Mouse (Mus musculus) heart, embryonic 16.5 days (tissue): Measurements from ENCODE around the gene Slc22a14. TPM values are rescaled to one million over a fixed set of nuclear protein-coding genes. Genes with fewer than 3 reads are reported as not detected.
"Not testable (repeated sequence)": the region's sequence is repeated elsewhere in the genome, so short reads cannot be mapped to it uniquely, and the experiment has no call there.

Experiments
- ATAC-seq: fragments of 200-750 bp; cut with Nextera tagmentation; replicated peaks from 2 replicates; pipeline ENCODE4 v1.8.0; 2017; ENCODE audit warnings: moderate number of reproducible peaks; ENCODE audit not compliant: insufficient read depth, low FRiP score; ENCODE audit errors: extremely low read depth
- H3K27ac ChIP-seq: fragments of 300-500 bp; sonication (generic); 2 replicates; pipeline ENCODE4 v1.5.1; 2014; ENCODE audit warnings: mild to moderate bottlenecking, low read length, control low read depth, moderate library complexity
- H3K27me3 ChIP-seq: fragments of 300-500 bp; sonication (generic); 2 replicates; pipeline ENCODE4 v1.6.1; 2014; ENCODE audit warnings: low read length, mixed read lengths; ENCODE audit not compliant: control insufficient read depth, insufficient read depth
- H3K36me3 ChIP-seq: fragments of 300-500 bp; sonication (generic); 2 replicates; pipeline ENCODE4 v1.6.1; 2014; ENCODE audit not compliant: control insufficient read depth, insufficient read depth
- H3K4me1 ChIP-seq: fragments of 300-500 bp; sonication (generic); 2 replicates; pipeline ENCODE4 v1.6.1; 2014; ENCODE audit warnings: low read length, mixed read lengths; ENCODE audit not compliant: control insufficient read depth, insufficient read depth
- H3K4me2 ChIP-seq: fragments of 300-500 bp; sonication (generic); 2 replicates; pipeline ENCODE4 v1.6.1; 2014; ENCODE audit warnings: low read depth, mild to moderate bottlenecking, control low read depth, low read length
- H3K4me3 ChIP-seq: fragments of 300-500 bp; sonication (generic); 2 replicates; pipeline ENCODE4 v1.5.1; 2014; ENCODE audit warnings: mild to moderate bottlenecking, control low read depth, low read length
- H3K9ac ChIP-seq: fragments of 300-500 bp; sonication (generic); 2 replicates; pipeline ENCODE4 v1.6.1; 2014; ENCODE audit warnings: low read length, control low read depth
- H3K9me3 ChIP-seq: fragments of 300-500 bp; sonication (generic); replicated peaks from 2 replicates; pipeline ENCODE4 v1.6.1; 2016; ENCODE audit warnings: low read length; ENCODE audit not compliant: control insufficient read depth
- WGBS: fragments of 180-500 bp; shearing (Covaris S2); extraction: QIAGEN DNeasy Blood & Tissue Kit; methylation state at CpG from one replicate; pipeline ENCODE4 v1.1.7; 2014; 5-methylcytosine and 5-hydroxymethylcytosine counted together
- polyA plus RNA-seq: library from polyadenylated mRNA; unstranded; fragments of >200 nt; fragmentation: Nextera tagmentation; extraction: Ambion mirVana; gene quantifications from 2 replicates; pipeline ENCODE4 v1.2.1, GENCODE M21; 2015

Gene Slc22a14
- polyA plus RNA-seq, 1 experiment from 2014 or later = 0.20 TPM

- H3K4me1 ChIP-seq, ATAC-seq, H3K36me3 ChIP-seq, H3K4me2 ChIP-seq, H3K27me3 ChIP-seq, H3K9ac ChIP-seq, H3K27ac ChIP-seq, H3K4me3 ChIP-seq, H3K9me3 ChIP-seq: not testable (repeated sequence)
- 81% methylated on average over 4 of the region's 4 CpGs for WGBS
Observed at GRCm38 (mm10) chr9:119370770-119371169, 5.4 kb upstream of the Slc22a14 start.

DNA sequence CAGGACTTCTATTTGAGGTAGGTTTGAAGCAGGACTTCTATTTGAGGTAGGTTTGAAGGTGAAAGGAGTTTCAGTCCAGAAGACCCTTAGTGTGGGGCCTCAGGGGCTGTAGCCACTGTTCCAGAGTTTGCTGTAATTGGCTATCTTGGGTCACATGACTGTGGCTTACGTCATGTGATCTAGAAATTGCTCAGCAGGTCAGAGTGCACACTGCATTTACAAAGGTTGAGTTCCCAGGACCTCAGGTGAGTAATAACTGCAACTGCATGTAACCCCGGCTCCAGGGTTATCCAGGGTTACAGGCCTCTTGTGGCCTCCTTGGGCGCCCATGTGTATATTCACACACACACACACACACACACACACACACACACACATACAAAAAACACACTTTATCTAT lies 3.0 kb upstream of the Slc22a14 start:
- Histone ChIP-seq H3K27ac (no peak overlapping the region), H3K4me2 (no peak overlapping the region), H3K9me3 (no peaks in the 10 kb centered on the region), H3K36me3 (no peaks in the 10 kb centered on the region), H3K9ac (no peak overlapping the region), H3K27me3 (no peaks in the 10 kb centered on the region), H3K4me1 (peaks cover 3% of the 10 kb centered on the region), H3K4me3 (no peak overlapping the region)
- no peak for ATAC-seq
- 87% methylated on average over 3 of the region's 3 CpGs for WGBS

GRCm38 (mm10) chr9:119363229-119363628 lies 2.1 kb downstream of the Slc22a14 start:
- no peaks in the 10 kb centered on the region for H3K27me3 ChIP-seq
- H3K9me3 ChIP-seq = no peaks in the 10 kb centered on the region
- no peaks in the 10 kb centered on the region for H3K36me3 ChIP-seq
- H3K27ac ChIP-seq = no peak overlapping the region
- ATAC-seq = no peak
- peaks cover 10% of the 10 kb centered on the region for H3K4me1 ChIP-seq
- no peak overlapping the region for H3K4me3 ChIP-seq
- no peak overlapping the region for H3K9ac ChIP-seq
- WGBS = 50% methylated on average over 12 of the region's 12 CpGs
- no peak overlapping the region for H3K4me2 ChIP-seq

DNA sequence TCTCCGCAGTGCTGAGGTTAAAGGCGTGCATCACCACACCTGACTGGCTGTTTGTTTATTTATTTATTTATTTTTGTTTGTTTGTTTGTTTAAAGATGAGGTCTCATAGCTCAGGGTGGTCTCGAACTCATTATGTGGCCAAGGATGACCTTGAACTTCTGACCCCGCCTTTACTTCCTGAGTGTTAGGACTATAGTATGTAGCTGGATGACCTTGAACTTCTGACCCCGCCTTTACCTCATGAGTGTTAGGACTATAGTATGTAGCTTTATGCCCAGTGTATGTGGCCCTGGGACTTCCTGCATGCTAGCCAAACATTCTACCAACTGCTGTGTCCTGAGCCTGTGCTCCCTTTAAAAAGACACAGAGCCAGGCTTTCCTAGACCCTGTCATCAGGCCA lies 3.9 kb downstream of the Slc22a14 start:
- no peak for ATAC-seq
- Histone ChIP-seq H3K4me3 (no peak overlapping the region), H3K4me1 (peaks cover 12% of the 10 kb centered on the region), H3K36me3 (no peaks in the 10 kb centered on the region), H3K9ac (no peak overlapping the region), H3K9me3 (no peaks in the 10 kb centered on the region), H3K27ac (no peak overlapping the region), H3K4me2 (no peak overlapping the region), H3K27me3 (no peaks in the 10 kb centered on the region)
- WGBS = 88% methylated on average over 5 of the region's 5 CpGs

DNA sequence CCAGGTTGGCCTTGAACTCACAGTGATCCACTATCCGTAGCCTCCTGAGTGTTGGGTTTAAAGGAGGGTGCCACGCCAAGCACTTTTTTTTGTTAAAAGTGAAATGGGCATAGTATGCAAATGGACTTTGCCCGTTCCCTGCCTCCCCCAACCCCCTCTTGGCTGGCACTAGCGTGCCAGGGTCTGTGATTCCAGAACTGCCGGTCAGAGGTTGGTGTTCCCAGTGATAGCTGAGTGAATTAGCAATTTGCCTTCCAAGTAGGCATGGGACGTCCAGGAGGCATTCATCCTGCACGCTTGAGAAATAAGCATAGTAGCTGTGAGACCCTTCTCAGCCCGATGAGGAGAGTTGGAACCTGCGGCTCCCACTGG lies 7.3 kb downstream of the Slc22a14 start:
- Histone ChIP-seq H3K4me1 (peaks cover 7% of the 10 kb centered on the region), H3K27me3 (no peaks in the 10 kb centered on the region), H3K27ac (no peak overlapping the region), H3K9ac (peak overlapping the region; percentile 85), H3K4me3 (peak overlapping the region; percentile 80), H3K9me3 (no peaks in the 10 kb centered on the region), H3K36me3 (no peaks in the 10 kb centered on the region), H3K4me2 (peak overlapping the region; percentile 99)
- ATAC-seq = no peak
- WGBS = 42% methylated on average over 9 of the region's 9 CpGs

- Histone ChIP-seq H3K4me3 (peak within 1 kb of the TSS; percentile 80), H3K27ac (no peak within 1 kb of the TSS), H3K27me3 (no peaks in the 10 kb centered on the region), H3K9ac (peak within 1 kb of the TSS; percentile 85), H3K36me3 (no peaks in the 10 kb centered on the region), H3K4me2 (peak within 1 kb of the TSS; percentile 99), H3K9me3 (no peaks in the 10 kb centered on the region), H3K4me1 (0 out of 2 replicates have a peak, but pooled peaks cover 3% of the 10 kb centered on the region)
- 2% methylated on average over 65 of the region's 65 CpGs for WGBS
- ATAC-seq = peak; percentile 91
Observed at GRCm38 (mm10) chr9:119357331-119358057, 7.9 kb downstream of the Slc22a14 start, which contains the start of gene Xylb. Gene Xylb, plus strand, starts transcription at chr9:119357381.

DNA sequence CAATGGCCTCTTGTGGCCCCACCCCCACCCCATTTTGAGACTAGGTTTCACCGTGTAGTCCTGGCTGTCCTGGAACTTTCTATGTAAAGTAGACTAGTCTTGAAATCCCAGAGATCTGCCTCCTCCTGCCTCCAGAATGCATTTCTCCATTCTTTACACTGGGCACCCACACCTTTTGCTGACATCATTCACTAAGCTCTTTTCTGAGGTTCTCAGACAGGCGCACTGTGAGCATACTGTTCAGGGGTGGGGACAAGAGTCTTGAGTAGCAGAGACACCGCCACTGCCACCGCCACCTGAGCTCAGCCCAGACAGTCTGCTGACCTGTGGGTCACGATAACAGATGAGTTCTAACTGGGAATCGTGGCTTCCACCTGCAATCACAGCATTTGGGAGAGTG lies 9.4 kb downstream of the Slc22a14 start:
- H3K27me3 ChIP-seq = no peaks in the 10 kb centered on the region
- no peak overlapping the region for H3K4me3 ChIP-seq
- no peak overlapping the region for H3K27ac ChIP-seq
- no peak overlapping the region for H3K4me2 ChIP-seq
- WGBS = 77% methylated on average over 6 of the region's 6 CpGs
- H3K9ac ChIP-seq = no peak overlapping the region
- H3K4me1 ChIP-seq = 0 out of 2 replicates have a peak, but pooled peaks cover 3% of the 10 kb centered on the region
- peaks cover 5% of the 10 kb centered on the region for H3K36me3 ChIP-seq
- no peaks in the 10 kb centered on the region for H3K9me3 ChIP-seq
- ATAC-seq = no peak

DNA sequence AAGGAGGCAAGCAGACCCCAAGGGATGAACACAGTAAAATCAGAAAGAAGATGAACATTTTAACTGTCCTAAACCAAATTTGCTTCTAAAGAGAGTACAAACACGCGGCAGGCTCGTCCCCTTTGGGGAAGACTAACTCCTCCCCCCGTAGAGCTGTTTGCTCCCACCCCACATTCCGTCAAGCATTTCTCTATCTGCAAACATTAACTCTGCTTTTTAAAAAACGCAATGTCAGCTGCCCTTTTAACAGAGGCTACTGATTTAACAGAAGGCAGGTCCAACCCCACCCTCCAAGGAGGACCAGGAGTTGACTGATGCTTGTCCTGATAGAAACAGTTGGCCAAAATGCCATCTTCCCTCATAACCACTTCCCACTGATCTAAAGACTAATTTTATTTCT lies 11.4 kb downstream of the Slc22a14 start:
- no peak for ATAC-seq
- Histone ChIP-seq H3K9me3 (no peaks in the 10 kb centered on the region), H3K4me2 (no peak overlapping the region), H3K4me1 (0 out of 2 replicates have a peak, but pooled peaks cover 3% of the 10 kb centered on the region), H3K36me3 (peaks cover 13% of the 10 kb centered on the region), H3K27ac (no peak overlapping the region), H3K4me3 (no peak overlapping the region), H3K9ac (no peak overlapping the region), H3K27me3 (no peaks in the 10 kb centered on the region)
- 78% methylated on average over 6 of the region's 6 CpGs for WGBS

DNA sequence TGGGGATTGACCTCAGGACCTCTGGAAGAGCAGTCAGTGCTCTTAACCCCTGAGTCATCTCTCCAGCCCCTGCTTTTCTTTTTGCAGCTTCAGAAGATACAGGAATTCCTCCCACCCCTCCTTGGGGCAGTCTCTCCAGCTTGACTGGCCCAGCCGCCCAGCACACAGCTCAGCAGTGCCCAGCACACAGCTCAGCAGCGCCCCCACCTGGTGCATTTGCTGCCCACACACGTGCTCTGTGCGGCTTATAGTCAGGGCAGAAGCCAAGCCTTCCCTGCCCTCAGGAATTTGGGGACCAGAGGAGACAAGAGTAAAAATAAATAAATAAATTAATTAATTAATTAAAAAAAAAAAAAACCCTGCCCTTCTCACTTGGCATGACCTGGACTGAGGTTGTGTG lies 13.3 kb downstream of the Slc22a14 start:
- Histone ChIP-seq H3K27me3 (no peaks in the 10 kb centered on the region), H3K27ac (no peak overlapping the region), H3K36me3 (peaks cover 13% of the 10 kb centered on the region), H3K4me1 (no peaks in the 10 kb centered on the region), H3K9me3 (no peaks in the 10 kb centered on the region), H3K4me3 (no peak overlapping the region), H3K9ac (no peak overlapping the region), H3K4me2 (no peak overlapping the region)
- ATAC-seq = peak; percentile 82
- 27% methylated on average over 4 of the region's 4 CpGs for WGBS
